Mouse (Mus musculus) urinary bladder, postnatal 10 days (tissue): ENCODE data around the gene Olfr477.
"Not testable (repeated sequence)": the region's sequence is repeated elsewhere in the genome, so short reads cannot be mapped to it uniquely, and the experiment has no call there.

Source experiments
- DNase-seq: peaks from one replicate; pipeline ENCODE4 v3.0.0; 2022; ENCODE audit warnings: low spot score

The Olfr477 gene

DNA sequence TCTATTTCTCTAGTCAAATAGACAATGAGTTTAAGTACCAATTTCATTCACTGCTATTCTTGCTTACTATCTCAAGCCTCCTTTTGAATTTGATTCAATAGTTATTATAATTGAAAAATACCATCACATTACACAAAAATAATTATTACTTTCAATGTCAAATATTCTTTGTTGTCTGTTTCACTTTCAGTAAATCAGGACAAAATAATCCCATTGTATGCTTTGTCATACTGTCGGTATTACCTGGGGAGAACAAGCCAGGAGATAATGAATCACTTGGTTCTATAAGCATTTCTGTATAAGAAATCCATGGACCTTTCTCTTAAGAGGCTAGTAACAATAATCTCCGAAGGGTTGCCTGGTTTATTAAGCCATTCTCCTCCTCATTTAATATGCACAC is at the start of gene Olfr477:
TSS of gene Olfr477 (plus strand) at position 301 of the 400 bp plus-strand sequence.
- DNase-seq = no peak

DNA sequence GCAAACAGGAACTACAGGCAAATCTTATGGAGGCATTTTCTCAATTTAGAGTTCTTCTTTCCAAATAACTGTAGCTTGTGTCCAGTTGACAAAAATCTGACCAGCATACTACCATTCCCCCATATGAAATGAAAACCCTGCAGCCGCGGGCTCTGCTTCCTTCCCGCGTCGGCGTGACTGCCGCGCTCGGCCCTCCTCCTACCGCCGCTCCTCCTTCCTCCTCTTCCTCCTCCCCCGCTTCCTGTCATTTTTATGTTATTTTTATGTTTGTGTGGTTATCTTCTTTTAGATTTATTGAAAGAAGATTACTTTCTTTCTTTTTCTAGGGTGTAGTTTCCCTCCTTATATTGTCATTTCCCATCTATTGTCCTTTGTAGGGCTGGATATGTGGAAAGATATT is 34.0 kb upstream of the Olfr477 start:
- not testable (repeated sequence) for DNase-seq

DNA sequence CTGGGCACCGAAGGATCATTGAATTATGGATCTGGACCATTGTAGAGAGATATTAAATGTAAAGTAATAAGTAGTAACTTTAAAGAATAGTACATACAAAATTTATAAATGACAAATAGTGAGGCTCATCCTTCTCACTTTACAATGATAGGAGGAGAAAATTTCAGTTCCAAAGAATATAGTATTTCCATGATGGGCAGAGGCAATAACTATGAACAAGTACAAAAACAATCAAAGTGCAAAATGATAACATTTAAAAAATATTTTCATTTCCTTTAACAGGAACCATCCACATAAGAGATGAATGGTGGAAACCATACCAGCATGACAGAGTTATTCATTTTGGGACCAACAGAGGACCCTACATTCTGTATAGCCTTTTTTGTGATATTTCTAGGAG is 32.1 kb upstream of the Olfr477 start, which contains the start of gene Olfr474:
TSS of gene Olfr474 (plus strand) at position 301 of the 400 bp plus-strand sequence.
- DNase-seq = no peak

DNA sequence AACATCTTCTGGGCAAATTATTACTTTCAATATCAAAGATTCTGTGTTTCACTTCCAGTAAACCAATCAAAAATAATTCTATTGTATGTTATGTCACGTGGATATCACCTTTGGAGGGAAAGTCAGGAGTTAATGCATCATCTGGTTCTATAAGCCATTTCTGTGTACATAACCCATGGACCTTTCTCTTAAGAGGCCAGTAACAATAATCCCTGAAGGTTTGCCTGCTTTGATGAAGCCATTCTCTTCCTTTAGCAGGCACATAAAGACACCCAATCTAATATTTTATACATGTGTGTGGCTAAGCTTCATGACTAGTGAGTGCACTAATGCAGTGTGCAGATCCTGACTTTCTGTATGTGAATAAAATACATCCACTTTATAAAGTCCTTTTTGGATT is 22.0 kb upstream of the Olfr477 start, which contains the start of gene Olfr476:
TSS of gene Olfr476 (plus strand) at position 301 of the 400 bp plus-strand sequence.
- DNase-seq = no peak

DNA sequence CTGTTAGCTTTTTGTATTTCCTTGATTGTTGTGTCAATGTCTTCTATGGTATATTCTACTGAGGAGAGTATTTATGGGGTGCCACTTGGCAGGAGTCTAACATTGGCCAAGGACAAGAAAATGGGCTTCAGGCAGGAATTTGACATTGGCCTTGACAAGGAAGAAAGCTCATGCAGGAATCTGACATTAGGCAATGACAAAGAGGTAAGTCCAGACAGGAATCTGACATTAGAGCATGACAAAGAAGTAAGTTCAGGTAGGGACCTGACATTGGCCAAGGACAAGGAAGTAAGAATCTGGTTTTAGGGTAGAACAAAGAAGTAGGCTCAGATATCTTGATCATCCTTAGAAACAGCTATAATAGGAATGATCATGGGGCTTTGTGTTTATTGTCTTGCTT is 27.8 kb downstream of the Olfr477 start:
- not testable (repeated sequence) for DNase-seq

DNA sequence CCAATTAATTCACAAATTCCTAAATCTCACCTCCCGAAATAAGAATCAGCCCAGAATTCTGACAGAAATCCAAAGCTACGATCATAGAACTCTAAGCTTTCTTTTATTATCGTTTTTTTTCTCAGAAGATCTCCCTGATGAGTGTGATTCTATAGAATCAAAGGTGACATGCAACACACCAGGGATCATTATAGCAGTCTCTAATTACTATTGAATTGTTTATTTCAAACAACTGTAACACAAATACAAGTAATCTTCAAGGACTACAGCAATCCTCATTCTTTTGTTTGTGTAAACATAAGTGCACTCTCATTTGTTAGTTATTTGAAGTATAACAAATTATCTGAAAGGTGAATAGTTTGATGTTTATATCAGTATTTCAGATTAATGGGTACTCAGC is 47.4 kb downstream of the Olfr477 start, which contains the start of gene Olfr478:
TSS of gene Olfr478 (minus strand) at position 101 of the 400 bp plus-strand sequence.
- DNase-seq = no peak
